Mouse (Mus musculus) induced T-regulatory cell, adult 2 months (primary cell): ENCODE data around the gene Maz.

Experiments
- DNase-seq: peaks from one replicate; pipeline ENCODE4 v3.0.0-alpha.2; 2012; ENCODE audit warnings: low read depth

Maz gene

GRCm38 (mm10) chr7:127008239-127009019 lies 18.4 kb downstream of the Maz start:
- no peak for DNase-seq

- DNase-seq, result peak; percentile 21
Measured at GRCm38 (mm10) chr7:127007313-127008024, 19.4 kb downstream of the Maz start.

GRCm38 (mm10) chr7:127004122-127004875 lies 22.5 kb downstream of the Maz start:
- DNase-seq, result no peak

- DNase-seq, result no peak
Measured at GRCm38 (mm10) chr7:127003620-127004019, 23.2 kb downstream of the Maz start.

GRCm38 (mm10) chr7:126999568-126999967 lies 27.3 kb downstream of the Maz start:
- DNase-seq, result peak; percentile 66

- no peak for DNase-seq
Measured at GRCm38 (mm10) chr7:126996449-126996848, 30.4 kb downstream of the Maz start.

- DNase-seq, result no peak
Measured at GRCm38 (mm10) chr7:126988816-126989215, 38.0 kb downstream of the Maz start.

GRCm38 (mm10) chr7:126986319-126986718 lies 40.5 kb downstream of the Maz start:
- peak; percentile 48 for DNase-seq

GRCm38 (mm10) chr7:126984667-126985444 lies 42.0 kb downstream of the Maz start:
- DNase-seq, result no peak

- DNase-seq, result no peak
Measured at GRCm38 (mm10) chr7:126983113-126983512, 43.7 kb downstream of the Maz start.

- DNase-seq, result no peak
Measured at GRCm38 (mm10) chr7:126982054-126982453, 44.8 kb downstream of the Maz start.

GRCm38 (mm10) chr7:126981601-126982000 lies 45.2 kb downstream of the Maz start:
- DNase-seq, result no peak

GRCm38 (mm10) chr7:126978841-126979240 lies 48.0 kb downstream of the Maz start:
- DNase-seq, result peak; percentile 59

- peak; percentile 34 for DNase-seq
Measured at GRCm38 (mm10) chr7:126976878-126977459, 49.9 kb downstream of the Maz start.

- peak; percentile 98 for DNase-seq
Measured at GRCm38 (mm10) chr7:126975950-126976866, 50.6 kb downstream of the Maz start, which contains the start of gene Cdiptos. Cdiptos (minus strand) TSS chr7:126976098.

- no peak for DNase-seq
Measured at GRCm38 (mm10) chr7:126975893-126975949, 51.1 kb downstream of the Maz start, which contains the start of gene Cdipt. Cdipt (plus strand) TSS chr7:126975914.

GRCm38 (mm10) chr7:126975493-126975892 lies 51.3 kb downstream of the Maz start:
- DNase-seq, result no peak
